Mouse (Mus musculus) thymus, adult 18-20 months (tissue): ENCODE measurements around the gene Prkag2.
A peak's percentile ranks its signal among the peaks of the same experiment; 100 is the strongest.

Source experiments
- DNase-seq, 2 experiments: peaks; one replicate each; pipeline ENCODE4 v3.0.0; 2022; ENCODE audit warnings: mixed read lengths in 2 of 2

Prkag2 gene

DNA sequence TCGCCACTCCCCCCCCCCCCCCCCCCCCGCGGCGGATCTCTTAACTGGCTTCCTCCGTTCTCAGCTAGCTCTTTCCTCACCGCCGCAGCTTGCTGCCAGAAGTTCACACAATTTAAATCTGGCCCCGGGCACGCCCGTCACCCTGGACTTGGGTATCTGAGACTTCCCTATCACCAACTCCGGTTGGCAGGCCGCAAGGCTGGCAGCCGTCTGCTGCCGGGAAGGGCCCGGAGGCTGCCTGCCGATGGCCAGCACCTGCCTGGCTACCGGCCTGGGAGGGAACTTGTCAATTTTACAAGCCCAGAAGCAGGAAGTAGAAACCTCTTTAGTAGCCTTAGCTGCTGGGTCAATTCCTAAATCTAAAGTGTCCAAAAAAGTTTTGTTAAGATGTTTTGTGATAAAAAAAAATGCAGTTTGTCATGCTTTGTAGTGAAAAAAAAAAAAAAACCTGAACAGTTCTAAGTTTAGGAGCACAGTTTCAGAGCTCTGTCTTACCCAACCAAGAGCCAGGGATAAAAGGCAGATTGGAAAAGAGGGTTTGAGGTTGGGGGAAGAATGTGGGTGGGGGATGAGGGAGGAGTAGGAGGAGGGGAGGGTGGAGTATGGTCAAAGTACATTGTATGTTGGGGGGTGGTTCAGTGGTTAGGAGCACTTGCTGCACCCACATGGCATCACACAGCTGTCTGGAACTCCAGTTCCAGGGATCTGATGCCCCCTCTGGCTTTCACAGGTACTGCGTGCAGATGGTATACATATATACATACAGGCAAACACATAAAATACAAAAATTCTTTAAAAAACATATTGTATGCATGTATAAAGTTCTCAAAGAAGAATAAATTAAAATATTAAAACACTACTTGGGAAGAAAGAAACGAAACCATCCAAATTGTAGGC is 191.4 kb downstream of the Prkag2 start:
- DNase-seq = peak; percentile 24 to 59

DNA sequence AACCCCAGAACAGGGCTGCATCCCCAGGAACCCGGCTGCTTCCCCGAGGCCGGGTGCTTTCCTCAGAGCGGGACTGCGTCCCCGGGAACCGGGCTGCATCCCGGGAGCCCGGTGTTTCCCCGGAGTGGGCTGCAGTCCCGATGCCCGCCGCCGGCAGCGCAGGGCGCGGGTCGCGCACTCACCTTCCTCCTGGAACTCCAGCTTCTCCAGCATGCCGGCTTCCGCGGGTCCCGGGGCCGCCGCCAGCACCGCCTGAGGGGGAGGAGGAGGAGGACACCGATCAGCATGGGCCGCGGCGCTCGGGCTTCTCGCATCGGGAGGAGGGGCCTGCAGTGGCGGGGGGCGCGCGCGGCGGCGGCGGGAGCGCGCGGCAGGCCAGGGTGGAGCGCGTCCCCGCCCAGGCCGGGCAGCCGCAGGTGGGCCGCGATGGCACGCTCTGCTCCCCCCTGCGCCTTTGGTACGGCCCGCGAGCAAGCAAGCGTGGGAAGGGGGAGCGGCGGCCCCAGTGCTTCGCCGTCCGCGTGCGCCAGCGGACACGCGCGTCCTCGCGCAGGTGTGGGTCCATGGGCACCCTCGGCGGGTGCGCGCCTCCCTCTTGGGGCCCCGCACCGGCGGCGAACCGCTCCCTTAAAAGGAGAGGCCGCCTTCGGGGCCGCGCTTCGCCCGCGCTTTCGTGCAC is 192.2 kb downstream of the Prkag2 start:
- DNase-seq = peak; percentile 88 to 92

DNA sequence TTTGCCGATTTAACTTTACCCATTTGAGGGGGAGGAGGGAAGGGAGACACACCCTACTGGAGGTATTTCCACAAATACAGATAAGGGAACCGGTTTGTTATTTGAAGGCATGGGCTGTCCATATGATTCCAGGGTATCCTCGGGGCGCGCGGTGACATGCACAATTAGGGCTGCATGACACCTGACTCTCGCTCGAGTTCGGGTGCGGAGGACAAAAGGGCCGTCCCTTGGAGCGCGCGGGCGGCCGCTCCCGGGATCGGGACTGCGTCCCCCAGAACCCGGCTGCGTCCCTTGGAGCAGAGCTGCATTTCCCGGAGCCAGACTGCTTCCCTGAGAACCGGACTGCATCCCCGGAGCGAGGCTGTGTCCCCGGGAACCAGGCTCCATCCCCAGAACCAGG is 192.7 kb downstream of the Prkag2 start:
- no peak for DNase-seq

DNA sequence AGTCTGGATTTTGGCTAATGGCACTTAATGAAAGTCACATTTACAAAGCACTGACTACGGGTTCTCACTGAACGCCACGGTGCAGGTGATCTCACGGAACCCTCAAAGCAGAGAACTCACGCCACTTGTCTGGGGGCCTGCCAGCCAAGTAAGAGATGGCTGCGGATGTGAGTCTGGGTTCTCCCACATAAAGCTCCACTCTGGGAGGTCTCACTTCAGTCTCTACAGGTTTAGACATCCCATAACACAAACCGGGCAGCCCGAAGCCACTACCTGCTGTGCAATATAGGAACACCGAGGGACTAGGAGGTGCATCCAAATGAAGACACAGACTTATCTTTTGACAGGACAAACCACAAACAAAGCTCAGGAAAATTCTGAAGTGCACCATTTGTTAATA is 193.6 kb downstream of the Prkag2 start:
- DNase-seq = no peak

DNA sequence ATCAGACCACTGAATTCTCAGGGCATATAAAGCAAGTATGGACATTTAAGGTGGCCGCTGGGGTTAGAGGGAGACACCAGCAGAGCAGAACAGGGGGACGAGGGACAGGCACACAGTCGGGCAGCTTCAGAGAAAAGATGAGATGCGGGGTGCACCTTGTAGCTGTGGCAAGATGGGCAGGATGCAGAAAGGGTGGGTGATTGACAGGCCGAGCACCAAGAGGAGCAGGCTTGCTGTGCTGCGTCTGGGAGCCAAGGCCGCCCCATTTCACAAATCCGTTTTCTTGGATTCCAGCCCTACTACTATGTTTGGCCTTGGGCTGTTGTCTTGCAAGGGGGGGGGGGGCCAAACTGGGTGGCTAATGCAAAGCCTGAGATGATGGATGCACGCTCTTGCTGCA is 195.5 kb downstream of the Prkag2 start:
- no peak for DNase-seq

DNA sequence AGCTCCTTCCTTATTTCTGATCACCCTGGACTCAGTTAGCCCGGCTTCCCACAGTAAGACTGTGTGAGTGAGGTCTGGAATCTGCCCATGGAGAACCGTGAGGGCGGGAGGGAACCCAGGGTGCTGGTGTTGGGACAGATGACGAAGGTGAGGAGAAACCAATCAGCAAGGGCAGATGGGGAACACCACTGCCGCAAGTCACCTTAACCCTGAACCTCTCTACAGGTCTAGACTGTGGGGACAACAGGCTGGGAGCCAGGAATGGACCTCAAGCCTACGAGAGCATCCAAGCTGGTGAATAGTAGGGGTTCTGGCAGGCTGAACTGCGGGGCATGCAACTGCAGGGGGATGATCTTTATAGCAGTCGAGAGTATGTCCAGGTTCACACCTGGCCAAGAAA is 196.0 kb downstream of the Prkag2 start:
- no peak for DNase-seq

DNA sequence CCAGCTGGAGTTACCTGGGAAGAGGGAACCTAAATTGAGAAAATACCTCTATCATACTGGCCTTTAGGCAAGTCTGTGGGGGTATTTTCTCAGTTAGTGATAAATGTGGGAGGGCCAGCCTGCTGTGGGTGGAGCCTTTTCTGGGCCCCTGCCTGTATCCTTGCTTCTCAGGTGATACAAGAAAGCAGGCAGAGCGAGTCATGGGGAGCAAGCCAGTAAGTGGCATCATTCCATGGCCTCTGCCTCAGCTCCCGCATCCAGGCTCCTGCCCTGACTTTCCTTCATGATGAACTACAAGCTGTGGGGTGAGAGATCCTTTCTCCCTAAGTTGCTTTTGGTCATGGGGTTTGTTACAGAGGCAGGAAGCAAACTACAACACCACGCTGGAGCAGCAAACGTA is 196.4 kb downstream of the Prkag2 start:
- DNase-seq = no peak

DNA sequence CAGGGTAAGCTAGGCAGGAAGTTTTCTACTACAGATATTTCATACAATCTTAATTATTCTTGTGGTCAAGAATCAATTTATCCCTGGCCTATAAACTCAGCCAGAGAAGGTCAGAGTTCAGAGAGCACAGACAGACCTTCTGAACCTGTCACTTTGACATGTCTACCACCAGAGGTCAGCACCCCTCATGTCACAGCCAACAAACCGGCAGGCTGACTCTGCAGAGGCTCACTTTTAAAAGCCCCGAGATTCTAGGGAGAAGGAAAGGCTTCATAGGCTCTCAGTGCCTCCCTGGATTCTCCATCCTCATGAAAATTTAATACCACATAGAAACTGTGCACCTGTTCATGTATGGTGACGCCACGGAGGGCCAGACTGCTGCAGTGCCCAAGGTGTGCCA is 197.6 kb downstream of the Prkag2 start:
- DNase-seq = no peak

DNA sequence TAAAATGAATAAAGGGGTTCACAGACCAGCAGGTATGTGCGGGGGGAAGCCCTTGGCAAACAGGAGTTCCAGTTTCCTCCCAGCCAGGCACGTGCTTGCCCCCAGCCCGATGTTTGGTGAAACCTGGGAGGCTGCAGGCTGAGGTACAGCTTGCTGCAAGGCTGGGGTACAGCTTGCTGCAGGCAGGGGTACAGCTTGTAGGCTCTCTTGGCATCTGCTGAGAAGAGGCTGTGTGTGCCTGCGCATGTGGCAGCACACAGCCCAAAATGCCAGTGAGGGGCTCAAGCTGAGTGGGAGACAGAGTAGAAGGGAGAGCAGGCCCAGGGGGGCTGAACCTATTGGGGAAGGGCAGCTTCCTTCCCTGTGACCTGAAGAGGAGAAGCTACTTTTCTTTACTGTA is 204.8 kb downstream of the Prkag2 start:
- no peak for DNase-seq

DNA sequence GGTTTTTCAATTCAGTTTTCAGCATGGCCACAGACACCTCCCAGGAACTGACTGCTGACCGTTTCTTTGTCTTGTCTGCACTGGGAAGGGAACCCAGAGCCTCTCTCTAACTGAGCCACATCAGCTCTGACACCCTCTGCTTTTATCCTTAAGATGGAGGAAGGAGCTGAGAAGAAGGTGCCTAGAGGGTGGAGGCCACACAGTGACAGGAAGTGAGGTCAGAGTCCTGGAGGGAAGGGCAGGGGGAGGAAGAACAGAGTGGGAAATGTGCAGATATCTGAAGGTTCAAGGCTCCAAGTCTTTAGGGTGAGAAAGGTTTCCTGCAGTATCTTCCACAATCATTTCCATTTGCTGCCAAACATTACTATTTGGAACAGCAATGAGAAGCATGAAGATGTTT is 205.6 kb downstream of the Prkag2 start:
- no peak for DNase-seq

GRCm38 (mm10) chr5:24892461-24892860 is 208.0 kb downstream of the Prkag2 start:
- DNase-seq = no peak

- no peak for DNase-seq
Observed at GRCm38 (mm10) chr5:24889860-24890259, 210.6 kb downstream of the Prkag2 start.

- DNase-seq = no peak
Observed at GRCm38 (mm10) chr5:24888874-24889591, 211.4 kb downstream of the Prkag2 start.

GRCm38 (mm10) chr5:24887271-24887670 is 213.2 kb downstream of the Prkag2 start:
- no peak for DNase-seq

GRCm38 (mm10) chr5:24878713-24879112 is 221.7 kb downstream of the Prkag2 start:
- no peak for DNase-seq

- DNase-seq = no peak
Observed at GRCm38 (mm10) chr5:24877836-24878624, 222.4 kb downstream of the Prkag2 start.

DNA sequence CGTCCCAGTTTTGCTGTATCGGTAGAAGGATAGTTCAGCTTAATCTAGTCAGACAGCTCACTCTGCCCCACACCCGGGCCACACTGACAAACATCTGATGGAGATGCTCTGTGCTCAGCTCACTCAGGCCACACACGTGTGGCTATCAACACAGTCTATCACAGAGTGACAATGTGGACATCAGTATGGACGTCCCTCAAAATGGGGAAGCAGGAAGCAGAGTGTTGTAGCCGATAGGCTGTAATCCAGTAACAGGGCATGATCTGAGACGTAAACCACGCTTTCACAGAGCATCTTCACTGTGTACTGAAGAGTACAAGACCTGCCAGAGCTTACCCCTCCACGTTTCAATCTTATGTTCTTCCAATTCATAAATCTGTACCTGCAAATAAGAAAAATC is 223.8 kb downstream of the Prkag2 start:
- DNase-seq = no peak

DNA sequence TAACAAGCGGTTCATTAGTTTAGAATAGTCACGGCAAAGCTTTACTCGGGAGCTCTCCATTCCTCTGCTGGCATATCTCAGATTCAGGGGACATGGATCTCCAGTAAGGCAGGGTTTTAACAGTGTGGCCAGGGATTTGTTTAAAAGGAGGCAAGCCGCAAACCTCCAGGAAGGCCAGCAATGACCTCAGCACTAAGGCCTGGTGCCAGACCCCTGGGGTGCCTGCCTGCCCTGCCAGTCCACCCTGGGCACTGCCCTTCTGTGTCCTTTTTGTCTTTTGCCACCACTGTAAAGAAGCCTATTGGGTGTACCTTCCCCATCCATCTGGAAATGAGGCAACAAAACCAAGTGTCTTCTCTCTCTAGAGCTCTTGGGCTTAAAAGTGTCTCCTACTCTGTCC is 226.3 kb downstream of the Prkag2 start:
- no peak for DNase-seq

GRCm38 (mm10) chr5:24873221-24873620 is 227.2 kb downstream of the Prkag2 start:
- DNase-seq = no peak

GRCm38 (mm10) chr5:24871276-24871675 is 229.2 kb downstream of the Prkag2 start:
- DNase-seq = no peak

GRCm38 (mm10) chr5:24869796-24870289 is 230.6 kb downstream of the Prkag2 start:
- DNase-seq = no peak

- DNase-seq = no peak
Observed at GRCm38 (mm10) chr5:24863804-24864203, 236.6 kb downstream of the Prkag2 start.
